Mouse (Mus musculus): Measurements from ENCODE around the gene Nt5c3b.
A peak's percentile ranks its signal among the peaks of the same experiment; 100 is the strongest.

Nt5c3b gene

DNA sequence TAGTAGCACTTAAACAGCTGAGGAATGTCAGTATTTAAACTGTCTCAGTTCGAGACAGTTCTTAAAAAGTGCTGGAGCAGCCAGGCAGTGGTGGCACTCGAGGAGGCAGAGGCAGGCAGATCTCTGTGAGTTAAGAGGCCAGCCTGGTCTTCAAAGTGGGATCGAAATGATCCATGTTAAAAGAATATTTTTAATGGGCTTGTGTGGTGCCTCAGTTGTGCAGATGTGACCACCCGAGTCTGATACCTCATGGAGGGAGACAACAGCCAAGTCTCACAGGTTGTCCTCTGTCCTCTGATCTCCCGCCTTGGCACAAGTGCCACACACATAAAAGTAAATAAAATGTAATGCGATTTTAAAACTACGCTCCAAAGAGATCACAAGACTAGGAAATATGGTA lies 43.1 kb downstream of the Nt5c3b start:
- DNase-seq, result no peak

- DNase-seq, result peak; percentile 100
Observed at GRCm38 (mm10) chr11:100397600-100398389, 43.8 kb downstream of the Nt5c3b start, which contains the start of gene Jup. Gene Jup (minus strand): TSS chr11:100397763.

- peak; percentile 67 for DNase-seq
Observed at GRCm38 (mm10) chr11:100396886-100397599, 44.6 kb downstream of the Nt5c3b start.

DNA sequence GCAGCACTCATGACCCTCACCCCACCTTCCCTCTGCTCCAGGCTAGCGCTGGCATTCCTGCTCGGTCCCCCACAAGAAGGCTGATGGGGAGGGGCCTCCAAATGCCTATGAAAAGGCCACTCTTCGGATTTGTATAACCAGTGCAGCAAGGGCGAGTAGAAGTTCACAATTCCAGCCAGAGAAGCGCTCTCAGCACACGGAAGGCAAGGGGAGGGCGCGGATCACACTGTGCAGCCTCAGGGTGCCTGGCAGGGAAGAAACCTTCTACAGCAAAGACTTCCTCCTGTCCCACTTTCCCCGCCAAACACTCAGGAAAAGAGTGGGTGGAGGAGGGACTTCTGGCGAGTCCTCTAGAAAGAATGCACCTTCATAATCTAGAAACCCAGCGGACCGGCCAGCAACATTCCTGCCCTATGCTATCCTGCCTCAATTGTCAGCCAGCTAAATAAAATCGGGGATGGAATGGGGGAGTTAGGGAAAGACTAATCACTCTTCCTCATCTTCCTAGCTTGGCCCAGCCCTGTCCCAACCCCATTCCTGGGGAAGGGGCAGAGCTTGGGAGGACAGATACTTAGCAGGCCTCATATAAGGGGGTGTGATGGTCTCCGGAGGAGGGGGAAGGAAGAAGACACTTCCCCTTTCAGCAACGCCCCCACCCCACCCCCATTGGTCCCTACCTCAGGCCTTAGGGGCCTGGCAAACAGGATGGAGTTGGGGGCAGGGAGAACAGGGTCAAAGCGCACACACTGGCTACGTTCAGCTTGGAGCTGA lies 45.6 kb downstream of the Nt5c3b start:
- DNase-seq, result peak; percentile 70

DNA sequence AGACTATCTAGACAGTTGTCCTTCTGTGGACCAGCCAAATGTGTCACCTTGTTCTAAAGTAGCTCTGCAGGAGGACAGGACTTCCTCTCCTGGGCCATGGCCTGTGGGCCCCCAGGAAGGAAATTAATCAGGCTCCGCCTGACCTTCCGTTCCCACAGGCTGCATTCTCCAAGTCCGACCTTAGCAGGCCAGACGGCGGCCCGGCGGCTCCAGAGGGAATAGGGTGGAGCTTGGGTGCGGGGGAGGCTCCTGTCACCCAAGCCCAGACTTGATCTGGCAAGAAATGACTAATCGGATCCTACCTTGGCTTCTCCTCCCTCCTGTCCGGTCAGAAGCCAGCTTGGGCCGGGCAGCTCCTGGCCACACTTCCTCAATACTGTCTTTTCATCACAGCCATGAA lies 46.4 kb downstream of the Nt5c3b start:
- peak; percentile 88 for DNase-seq

- no peak for DNase-seq
Observed at GRCm38 (mm10) chr11:100394353-100395074, 47.1 kb downstream of the Nt5c3b start.

GRCm38 (mm10) chr11:100393733-100394132 lies 47.9 kb downstream of the Nt5c3b start:
- no peak for DNase-seq

GRCm38 (mm10) chr11:100392958-100393357 lies 48.6 kb downstream of the Nt5c3b start:
- no peak for DNase-seq

DNA sequence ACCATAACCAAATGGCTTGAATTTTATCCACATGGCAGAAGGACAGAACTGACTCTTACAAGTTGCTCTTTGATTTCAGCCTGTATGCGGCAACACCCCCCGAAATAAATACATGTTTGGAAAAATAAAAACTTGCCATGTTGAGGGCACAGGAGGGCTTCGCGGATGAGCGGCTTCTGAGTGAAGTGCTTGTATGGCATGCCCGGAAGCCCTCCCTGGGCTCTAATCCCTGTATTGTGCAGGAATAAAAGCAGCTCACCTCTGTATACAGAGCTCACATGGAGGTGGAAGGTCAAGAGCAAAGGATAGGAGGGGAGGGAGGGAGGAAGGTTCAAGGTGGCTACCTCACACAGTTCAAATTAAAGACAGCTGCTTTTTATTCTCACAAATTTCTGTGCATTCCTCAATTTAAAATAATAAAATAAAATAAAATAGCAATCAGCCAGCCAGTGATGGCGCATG lies 49.7 kb downstream of the Nt5c3b start:
- DNase-seq, result no peak

DNA sequence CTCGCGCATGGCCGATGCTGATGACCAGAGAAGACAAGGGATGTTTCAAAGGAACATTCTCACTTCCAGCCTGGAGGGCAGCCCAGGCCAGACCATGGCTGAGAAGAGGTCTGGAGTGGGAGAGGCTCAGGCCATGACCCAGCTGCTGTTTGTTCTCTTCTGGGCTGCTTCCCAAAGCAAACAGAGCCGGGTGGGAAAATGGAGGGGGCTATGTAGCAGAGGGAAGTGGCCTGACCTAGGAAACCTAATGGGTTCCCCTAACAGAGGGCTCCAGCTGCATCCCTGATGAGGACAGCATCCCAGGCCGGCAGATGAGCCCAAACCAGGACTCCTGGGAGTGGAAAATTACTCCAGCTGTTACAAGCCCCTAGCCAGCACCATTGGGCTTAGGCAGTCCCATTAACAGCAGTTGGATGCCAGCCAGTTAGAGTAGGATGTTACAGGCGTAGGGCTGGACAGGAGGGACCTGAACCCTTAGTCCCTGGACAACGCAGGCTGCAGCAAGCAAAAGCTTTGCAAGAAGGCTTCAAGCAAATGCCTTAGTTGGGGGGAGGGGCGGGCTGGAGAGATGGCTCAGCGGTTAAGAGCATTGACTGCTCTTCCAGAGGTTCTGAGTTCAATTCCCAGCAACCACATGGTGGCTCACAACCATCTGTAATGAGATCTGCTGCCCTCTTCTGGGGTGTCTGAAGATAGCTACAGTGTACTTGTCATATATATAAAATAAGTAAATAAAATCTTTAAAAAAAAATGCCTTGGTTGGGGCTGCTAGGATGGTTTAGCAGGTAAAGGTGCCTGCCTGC lies 50.3 kb downstream of the Nt5c3b start:
- peak; percentile 93 for DNase-seq

DNA sequence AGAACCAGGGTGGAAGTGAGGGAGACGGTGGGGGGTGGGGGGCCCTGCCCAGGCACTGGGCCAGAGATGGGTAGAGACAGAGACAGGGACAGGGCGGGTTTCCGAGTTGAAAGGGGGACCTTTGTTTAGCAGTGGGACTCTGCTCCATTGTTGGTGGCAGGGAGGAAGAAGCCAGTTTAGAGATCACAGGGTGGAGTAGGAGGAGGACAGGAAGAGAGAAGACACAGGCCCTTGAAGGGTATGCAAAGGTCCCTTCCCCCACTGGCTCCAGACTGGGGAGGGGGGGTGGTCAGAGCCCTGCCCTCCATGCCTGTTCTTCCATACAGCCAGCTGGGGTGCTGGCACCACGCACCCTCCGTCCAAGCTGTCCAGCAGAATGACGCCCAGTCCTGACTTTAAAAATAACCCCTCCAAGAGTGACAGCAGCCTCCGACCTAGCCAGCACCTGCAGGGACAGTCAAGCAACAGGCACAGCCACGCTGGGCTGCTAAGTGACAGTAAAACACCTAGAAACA lies 51.6 kb downstream of the Nt5c3b start:
- DNase-seq, result peak; percentile 91

- DNase-seq, result peak; percentile 89
Observed at GRCm38 (mm10) chr11:100388588-100388987, 53.0 kb downstream of the Nt5c3b start.

DNA sequence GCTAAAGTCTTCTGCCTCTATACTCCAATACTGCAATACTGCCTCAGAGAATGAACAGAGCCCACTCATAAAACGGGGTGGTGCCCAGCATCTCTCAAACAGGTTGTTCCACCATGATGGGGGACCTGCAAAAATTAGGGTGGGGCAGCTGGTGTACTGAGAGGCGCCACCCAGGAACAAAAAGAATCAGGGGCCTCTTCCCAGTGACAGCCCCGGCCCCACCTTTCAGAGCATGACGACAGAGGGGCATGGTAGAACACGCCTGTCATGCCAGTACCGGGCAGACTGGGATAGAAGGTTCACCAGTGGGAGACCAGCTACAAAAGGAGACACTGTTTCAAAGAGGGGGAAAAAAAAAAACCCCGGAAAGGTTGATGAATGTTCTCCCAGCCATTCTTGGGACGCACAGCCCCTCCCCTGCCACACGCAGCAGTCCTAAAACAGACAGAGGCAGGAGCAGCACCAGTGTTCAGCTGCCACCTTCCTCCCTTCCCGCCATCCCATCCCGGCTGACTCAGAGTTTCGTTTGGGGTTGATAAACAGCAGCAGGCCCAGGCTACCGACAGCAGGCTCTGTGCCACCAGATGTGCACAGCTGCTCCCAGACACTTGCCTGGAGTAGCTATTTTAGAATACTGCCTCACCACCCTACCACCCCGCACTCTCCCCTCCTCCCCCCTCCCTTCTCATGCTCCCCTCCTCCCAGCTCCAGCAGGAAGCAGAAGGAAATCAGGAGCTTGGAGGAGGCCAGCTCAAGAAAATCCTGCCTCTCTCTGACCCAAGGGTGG lies 53.8 kb downstream of the Nt5c3b start:
- peak; percentile 84 for DNase-seq

GRCm38 (mm10) chr11:100387111-100387510 lies 54.5 kb downstream of the Nt5c3b start:
- DNase-seq, result no peak

GRCm38 (mm10) chr11:100386586-100386985 lies 55.0 kb downstream of the Nt5c3b start:
- peak; percentile 81 for DNase-seq

DNA sequence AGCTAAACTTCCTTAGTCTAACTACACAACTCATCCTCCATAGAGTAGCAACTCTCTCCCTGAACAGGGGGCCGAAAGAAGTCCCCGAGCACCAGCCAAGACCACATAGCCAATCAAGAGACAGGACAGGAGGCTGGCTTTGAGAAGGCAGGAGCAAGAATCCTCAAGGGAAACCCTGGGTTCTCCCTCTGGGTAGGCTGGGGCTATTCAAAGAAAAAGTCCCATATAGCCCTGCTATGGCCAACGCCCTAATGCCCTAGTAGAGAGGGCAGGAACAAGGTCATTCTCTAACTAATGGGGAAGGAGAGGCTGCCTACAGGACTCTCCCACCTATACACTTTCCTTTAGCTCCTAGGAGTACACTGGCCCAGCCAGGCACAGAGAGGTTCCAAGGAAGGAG lies 56.6 kb downstream of the Nt5c3b start:
- no peak for DNase-seq

- no peak for DNase-seq
Observed at GRCm38 (mm10) chr11:100382682-100383081, 58.9 kb downstream of the Nt5c3b start.

DNA sequence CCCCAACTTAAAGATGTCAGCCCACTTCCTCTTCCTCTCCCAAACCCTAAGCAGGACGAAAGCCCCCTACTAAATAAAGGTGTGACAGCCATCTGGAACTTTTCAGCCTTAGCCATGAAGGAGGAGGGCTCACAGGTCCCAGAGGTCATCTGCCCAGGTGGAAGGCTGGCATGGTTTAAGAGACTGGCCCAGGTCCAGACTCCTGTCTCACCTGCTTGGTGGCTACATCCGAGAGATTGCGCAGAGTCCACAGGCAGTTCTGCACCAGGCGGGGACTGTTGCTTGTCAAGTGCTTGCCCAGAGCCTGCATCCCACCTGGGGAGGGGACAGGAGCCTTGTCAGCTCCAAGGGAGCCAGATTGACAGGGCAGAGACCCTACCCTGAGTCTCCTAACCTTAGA lies 62.3 kb downstream of the Nt5c3b start:
- DNase-seq, result no peak

GRCm38 (mm10) chr11:100378446-100378845 lies 63.2 kb downstream of the Nt5c3b start:
- DNase-seq, result no peak

GRCm38 (mm10) chr11:100377989-100378388 lies 63.6 kb downstream of the Nt5c3b start:
- DNase-seq, result no peak

Data from lung, postnatal 36 days (tissue).